Mouse (Mus musculus): ENCODE results near the gene Tmigd3.

Tmigd3 gene

GRCm38 (mm10) chr3:105870558-105870957 is at the start of gene Tmigd3, which contains the start of gene Adora3:
TSS of gene Tmigd3 (plus strand) at chr3:105870903.
TSS of gene Adora3 (plus strand) at chr3:105870858.
- DNase-seq, result no peak

GRCm38 (mm10) chr3:105821504-105821903 is 49.2 kb upstream of the Tmigd3 start:
- no peak for DNase-seq

GRCm38 (mm10) chr3:105823609-105824008 is 47.1 kb upstream of the Tmigd3 start:
- no peak for DNase-seq

GRCm38 (mm10) chr3:105824103-105824502 is 46.6 kb upstream of the Tmigd3 start:
- DNase-seq, result no peak

- DNase-seq, result no peak
These were observed 46.0 kb upstream of the Tmigd3 start for GRCm38 (mm10) chr3:105824704-105825103.

- DNase-seq, result no peak
These were observed 45.1 kb upstream of the Tmigd3 start for GRCm38 (mm10) chr3:105825501-105826161.

- DNase-seq, result no peak
These were observed 39.1 kb upstream of the Tmigd3 start for GRCm38 (mm10) chr3:105831584-105831983.

- no peak for DNase-seq
These were observed 34.8 kb upstream of the Tmigd3 start for GRCm38 (mm10) chr3:105835875-105836274.

GRCm38 (mm10) chr3:105836883-105837282 is 33.8 kb upstream of the Tmigd3 start:
- no peak for DNase-seq

GRCm38 (mm10) chr3:105838655-105839054 is 32.0 kb upstream of the Tmigd3 start:
- no peak for DNase-seq

- no peak for DNase-seq
These were observed 30.9 kb upstream of the Tmigd3 start for GRCm38 (mm10) chr3:105839836-105840235.

- DNase-seq, result no peak
These were observed 24.2 kb upstream of the Tmigd3 start for GRCm38 (mm10) chr3:105846294-105847069.

GRCm38 (mm10) chr3:105853781-105854180 is 16.9 kb upstream of the Tmigd3 start:
- DNase-seq, result no peak

- DNase-seq, result no peak
These were observed 15.9 kb upstream of the Tmigd3 start for GRCm38 (mm10) chr3:105854786-105855185.

- no peak for DNase-seq
These were observed 13.2 kb upstream of the Tmigd3 start for GRCm38 (mm10) chr3:105857513-105857912.

- no peak for DNase-seq
These were observed 8.8 kb upstream of the Tmigd3 start for GRCm38 (mm10) chr3:105861747-105862366.

- DNase-seq, result no peak
These were observed 6.6 kb upstream of the Tmigd3 start for GRCm38 (mm10) chr3:105864123-105864522.

GRCm38 (mm10) chr3:105865122-105865521 is 5.6 kb upstream of the Tmigd3 start:
- DNase-seq, result no peak

GRCm38 (mm10) chr3:105868135-105868534 is 2.6 kb upstream of the Tmigd3 start:
- DNase-seq, result no peak

GRCm38 (mm10) chr3:105872034-105872433 is 1.3 kb downstream of the Tmigd3 start:
- DNase-seq, result no peak

GRCm38 (mm10) chr3:105872579-105872978 is 1.9 kb downstream of the Tmigd3 start:
- DNase-seq, result no peak

- DNase-seq, result no peak
These were observed 3.0 kb downstream of the Tmigd3 start for GRCm38 (mm10) chr3:105873451-105874445.
